ENCODE assay signal across 24 mouse cellular contexts in genomic region chr11:100842025-100842424, GRCm38 (mm10). TPM values are rescaled to one million over a fixed set of nuclear protein-coding genes. Genes with fewer than 3 reads are reported as not detected.
DNase-seq lines count a peak whose midpoint lies in the region; ATAC-seq and TF ChIP-seq lines count a peak whose summit lies in the region.
"Had no signal": no experiment of that assay in that cellular context is flagged by ENCODE, and none has a peak within 500 bp of the region (broad histone marks: within the 10 kb centered on the region; RNA-seq: fewer than 3 reads in every experiment).

No protein-coding gene starts in this region.

- no peaks in the 10 kb centered on the region for H3K27me3 ChIP-seq in liver, embryonic 14.5 days (ENCODE audit: control insufficient read depth, insufficient read depth, low read length)
- H3K27me3 ChIP-seq: heart, embryonic 15.5 days; kidney, embryonic 15.5 days; neural tube, embryonic 13.5 days had no signal

- no peak overlapping the region for H3K27ac ChIP-seq in liver, embryonic 14.5 days
- H3K27ac ChIP-seq: forebrain, embryonic 10.5 days; heart, embryonic 15.5 days; hindbrain, embryonic 14.5 days; kidney, embryonic 15.5 days; neural tube, embryonic 13.5 days had no signal

- DNase-seq in thymus, postnatal 0 days (ENCODE audit: low spot score), result peak; percentile 44
- no peak for DNase-seq in thymus, postnatal 14 days
- DNase-seq in liver, embryonic 14.5 days (ENCODE audit: low read depth in 3 of 3, low spot score in 3 of 3), result no peak
- peak; percentile 54 for DNase-seq in yolk sac, embryonic 10.5 days (ENCODE audit: low spot score)
- DNase-seq in adipocyte (ENCODE audit: low spot score), result no peak
- no peak for DNase-seq in left cerebral cortex, postnatal 36 days (ENCODE audit: low spot score in 2 of 2)
- no peak for DNase-seq in heart, postnatal 25 days (ENCODE audit: low spot score)
- DNase-seq: adrenal gland, adult 2 months; cerebellum, adult 11-12 months; cerebellum, postnatal 10 days; heart, postnatal 4 days; layer of hippocampus, adult 9-11 months; lung, postnatal 4 days; midbrain, embryonic 14.5 days; right cerebral cortex, adult 18-20 months; right cerebral cortex, postnatal 4 days had no signal

- H3K9me3 ChIP-seq in liver, embryonic 14.5 days (ENCODE audit: control insufficient read depth, low read length), result peaks cover 3% of the 10 kb centered on the region
- H3K9me3 ChIP-seq: kidney, embryonic 15.5 days; neural tube, embryonic 13.5 days had no signal

- TF ChIP-seq EP300 in liver, embryonic 14.5 days (IDR thresholded peaks at IDR 0.05; ENCODE audit: low read depth), result no peak

- no peak overlapping the region for H3K9ac ChIP-seq in liver, embryonic 14.5 days (replicated peaks)
- H3K9ac ChIP-seq: heart, embryonic 15.5 days; hindbrain, embryonic 14.5 days; kidney, embryonic 15.5 days; neural tube, embryonic 13.5 days had no signal

- peaks cover 7 to 12% of the 10 kb centered on the region in 2 experiments for H3K4me1 ChIP-seq in liver, embryonic 14.5 days (replicated peaks; ENCODE audit: control insufficient read depth in 2 of 2, insufficient read depth in 2 of 2, low read length in 1 of 2)

- no peaks in the 10 kb centered on the region for H3K36me3 ChIP-seq in liver, embryonic 14.5 days (replicated peaks; ENCODE audit: control insufficient read depth, insufficient read depth, low read depth)
- H3K36me3 ChIP-seq: forebrain, embryonic 10.5 days; heart, embryonic 15.5 days; kidney, embryonic 15.5 days; neural tube, embryonic 13.5 days had no signal

- H3K4me2 ChIP-seq in liver, embryonic 14.5 days (ENCODE audit: low read depth), result peak overlapping the region; percentile 31
- H3K4me2 ChIP-seq: heart, embryonic 15.5 days; hindbrain, embryonic 14.5 days; kidney, embryonic 15.5 days; neural tube, embryonic 13.5 days had no signal

- TF ChIP-seq CTCF in liver, embryonic 14.5 days (IDR thresholded peaks at IDR 0.05; ENCODE audit: low read depth), result no peak

- no peak overlapping the region for H3K4me3 ChIP-seq in liver, embryonic 14.5 days (ENCODE audit: insufficient read depth in 1 of 2, low read depth in 2 of 2, low read length in 2 of 2)
- H3K4me3 ChIP-seq: forebrain, embryonic 10.5 days; heart, embryonic 15.5 days; kidney, embryonic 15.5 days; neural tube, embryonic 13.5 days had no signal

- intact Hi-C loops in left cerebral cortex, postnatal 36 days (cut with DNase I), result no loop called here
- intact Hi-C loops in heart, postnatal 25 days (cut with DNase I), result no loop called here

- WGBS in liver, embryonic 14.5 days (ENCODE audit: insufficient replicate concordance), result 79% methylated on average over 7 of the region's 7 CpGs

- peak; percentile 31 for ATAC-seq in activated CD4-positive, CD25-positive, alpha-beta regulatory T cell, adult 4 months
- ATAC-seq in liver, embryonic 14.5 days (ENCODE audit: insufficient read depth), result no peak
- ATAC-seq: forebrain, embryonic 16.5 days; intestine, embryonic 16.5 days had no signal

RNA-seq across cellular contexts. Expression of gene Stat5b, which starts 8.5 kb away (rescaled TPM):
- 99.6 and 105 TPM in 2 replicates for polyA plus RNA-seq in thymus, postnatal 0 days (2015; fragmentation: Nextera tagmentation; extraction: Ambion mirVana)
- 10 to 100 TPM; 27.8 to 37.2 TPM for polyA plus RNA-seq in activated CD4-positive, CD25-positive, alpha-beta regulatory T cell, adult 4 months (2017; shearing (Covaris generic))
- 10.6 and 12.4 TPM in 2 replicates for polyA plus RNA-seq in liver, embryonic 14.5 days (2012; rRNA removed)
- polyA plus RNA-seq in liver, embryonic 14.5 days (2014; fragmentation: Nextera tagmentation; extraction: Ambion mirVana), result 16.4 and 19.3 TPM in 2 replicates
- 10 to 100 TPM; 22.3 to 23.1 TPM for total RNA-seq in left cerebral cortex, postnatal 36 days (2021)
- 10 to 100 TPM; 67.6 to 68.9 TPM for total RNA-seq in heart, postnatal 25 days (2021)

RNA-seq across cellular contexts. Expression of gene Stat5a, which starts 17.1 kb away (rescaled TPM):
- polyA plus RNA-seq in thymus, postnatal 0 days (2015; fragmentation: Nextera tagmentation; extraction: Ambion mirVana), result 61.2 and 62.7 TPM in 2 replicates
- polyA plus RNA-seq in activated CD4-positive, CD25-positive, alpha-beta regulatory T cell, adult 4 months (2017; shearing (Covaris generic)), result 10 to 100 TPM; 23.8 to 37.0 TPM
- polyA plus RNA-seq in liver, embryonic 14.5 days (2012; rRNA removed), result 7.8 and 8.5 TPM in 2 replicates
- polyA plus RNA-seq in liver, embryonic 14.5 days (2014; fragmentation: Nextera tagmentation; extraction: Ambion mirVana), result 7.2 and 8.6 TPM in 2 replicates
- 1 to 10 TPM; 1.3 to 1.4 TPM for total RNA-seq in left cerebral cortex, postnatal 36 days (2021)
- total RNA-seq in heart, postnatal 25 days (2021), result 10 to 100 TPM; 24.3 to 30.1 TPM

Comparison
In these comparisons a context has a peak if more than half of its experiments do, and no peak if none do; other contexts are left out.
1. DNase-seq: peak in thymus, postnatal 0 days (single experiment) and yolk sac, embryonic 10.5 days (single experiment); none in thymus, postnatal 14 days (single experiment), liver, embryonic 14.5 days (0 of 3), adipocyte (single experiment), left cerebral cortex, postnatal 36 days (0 of 2) and heart, postnatal 25 days (single experiment).